Mouse (Mus musculus) thymus, postnatal 25 days (tissue): ENCODE results near the gene Gpr37l1.
"Not testable (repeated sequence)": the region's sequence is repeated elsewhere in the genome, so short reads cannot be mapped to it uniquely, and the experiment has no call there.

ENCODE experiments used
- DNase-seq: peaks from one replicate; pipeline ENCODE4 v3.0.0; 2022

The Gpr37l1 gene

DNA sequence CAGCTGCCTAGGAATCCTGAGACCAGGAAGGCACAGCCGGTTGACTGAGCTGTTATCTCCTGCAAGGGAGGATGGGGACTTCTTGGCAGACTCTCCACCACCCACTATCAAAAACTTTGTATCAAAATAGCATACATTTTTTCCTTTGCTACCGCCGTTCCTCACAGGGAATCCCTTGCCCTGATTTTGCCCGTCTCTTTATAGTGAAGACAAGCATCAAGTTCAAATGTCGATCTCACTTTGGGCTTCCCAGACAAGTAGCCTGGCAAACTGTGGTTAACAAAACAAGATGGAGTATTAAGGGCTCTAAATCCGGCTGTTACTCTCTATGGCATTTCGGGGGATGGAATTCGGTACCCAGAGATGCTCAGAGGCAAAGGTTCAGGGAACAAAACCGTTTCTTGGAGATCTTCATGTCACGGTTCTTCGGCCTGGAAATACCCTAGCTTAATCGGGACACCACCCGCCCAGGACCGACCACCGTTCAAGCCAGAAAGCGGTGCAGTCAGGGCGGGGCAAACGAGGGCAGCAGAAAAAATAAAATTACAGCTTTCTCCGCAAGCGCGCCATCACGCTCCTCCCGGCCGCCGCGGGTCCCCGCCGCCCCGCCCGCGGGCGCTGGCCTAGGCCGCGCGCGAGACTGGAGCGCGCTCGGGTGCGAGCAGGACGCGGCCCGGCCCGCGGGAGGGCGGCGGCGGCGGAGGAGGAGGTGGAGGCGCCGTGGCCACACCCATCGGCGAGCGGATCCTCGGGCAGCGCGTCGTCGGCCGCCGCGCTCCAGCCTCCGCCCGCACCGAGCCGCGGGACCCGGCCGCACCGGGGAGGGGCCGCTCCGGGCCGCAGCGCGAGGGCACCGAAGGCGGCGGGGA lies 21.2 kb downstream of the Gpr37l1 start, which contains the start of gene Arl8a:
TSS of gene Arl8a (plus strand) at position 748 of the 869 bp plus-strand sequence.
- peak; percentile 85 for DNase-seq

DNA sequence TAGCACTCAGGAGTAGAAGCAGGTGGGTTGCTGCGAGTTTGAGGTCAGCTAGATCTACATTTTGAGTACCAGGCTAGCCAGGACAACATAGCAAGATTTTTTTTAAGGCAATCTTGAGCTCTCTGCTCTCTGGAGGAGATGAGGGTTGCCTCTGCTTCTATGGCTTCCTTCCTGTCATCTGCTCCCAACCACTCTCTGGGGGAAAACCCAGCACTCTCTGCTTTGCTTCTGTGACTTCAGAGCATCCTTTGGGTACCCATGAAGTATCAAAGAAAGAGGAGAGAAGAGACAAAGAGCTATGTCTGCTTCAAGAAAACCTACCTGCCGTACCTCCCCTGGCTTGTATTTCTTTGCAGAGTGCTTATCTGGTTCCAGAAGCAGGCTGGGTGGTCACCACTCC lies 23.5 kb downstream of the Gpr37l1 start:
- DNase-seq = no peak

DNA sequence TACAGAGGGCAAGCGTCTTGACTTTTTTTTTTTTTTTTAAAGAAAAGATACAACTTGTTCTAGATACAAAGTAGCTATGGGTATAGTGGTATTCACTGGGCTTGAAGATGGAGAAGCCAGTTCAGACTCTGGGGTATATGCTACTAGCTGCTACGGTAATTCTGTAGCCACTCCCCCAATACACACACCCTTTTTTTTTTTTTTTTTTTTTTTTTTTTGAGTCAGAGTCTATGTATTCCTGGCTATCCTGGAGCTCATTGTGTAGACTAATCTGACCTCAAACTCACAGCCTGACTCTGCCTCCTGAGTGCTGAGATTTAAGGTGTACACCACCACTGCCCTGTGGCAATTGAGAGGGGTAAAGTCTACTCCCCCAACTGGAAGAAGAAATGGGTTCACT lies 25.0 kb downstream of the Gpr37l1 start:
- DNase-seq = no peak

DNA sequence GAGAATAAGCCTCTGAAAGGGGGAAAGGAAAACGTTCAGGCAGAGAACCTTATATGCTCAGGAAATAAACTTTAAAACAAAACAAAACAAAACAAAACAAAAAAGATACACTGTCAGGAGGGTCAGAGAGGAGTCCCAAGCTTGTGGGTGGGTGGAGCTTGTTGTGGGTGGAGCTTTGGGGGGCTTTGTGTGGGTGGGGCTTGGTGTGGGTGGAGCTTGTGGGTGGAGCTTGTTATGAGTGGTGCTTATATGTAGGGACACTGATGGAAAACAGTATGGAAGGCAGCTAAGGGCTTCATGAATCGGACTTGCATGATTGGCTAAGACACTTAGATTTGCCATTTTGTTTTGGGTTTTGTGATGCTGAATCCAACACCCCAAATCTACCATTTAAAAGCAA lies 27.6 kb downstream of the Gpr37l1 start:
- DNase-seq = peak; percentile 44

DNA sequence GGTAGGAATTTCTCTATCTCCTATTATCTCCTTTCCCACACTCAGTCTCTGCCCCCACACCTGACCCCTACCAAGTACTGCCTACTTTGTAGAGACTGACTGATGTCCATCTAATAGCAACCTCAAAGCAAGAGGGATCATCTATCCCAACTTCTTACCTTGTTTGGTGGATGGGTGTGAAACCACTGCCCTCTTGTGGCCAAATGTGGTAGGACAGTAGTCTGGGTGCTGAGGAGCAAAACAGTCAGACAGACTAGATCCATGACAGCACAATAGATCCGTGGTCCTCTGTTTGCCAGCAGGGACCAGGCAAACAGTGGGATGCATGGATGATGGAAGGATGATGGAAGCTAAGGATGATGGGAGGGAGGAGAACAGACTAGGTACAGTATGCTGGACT lies 31.0 kb downstream of the Gpr37l1 start:
- DNase-seq = peak; percentile 78

DNA sequence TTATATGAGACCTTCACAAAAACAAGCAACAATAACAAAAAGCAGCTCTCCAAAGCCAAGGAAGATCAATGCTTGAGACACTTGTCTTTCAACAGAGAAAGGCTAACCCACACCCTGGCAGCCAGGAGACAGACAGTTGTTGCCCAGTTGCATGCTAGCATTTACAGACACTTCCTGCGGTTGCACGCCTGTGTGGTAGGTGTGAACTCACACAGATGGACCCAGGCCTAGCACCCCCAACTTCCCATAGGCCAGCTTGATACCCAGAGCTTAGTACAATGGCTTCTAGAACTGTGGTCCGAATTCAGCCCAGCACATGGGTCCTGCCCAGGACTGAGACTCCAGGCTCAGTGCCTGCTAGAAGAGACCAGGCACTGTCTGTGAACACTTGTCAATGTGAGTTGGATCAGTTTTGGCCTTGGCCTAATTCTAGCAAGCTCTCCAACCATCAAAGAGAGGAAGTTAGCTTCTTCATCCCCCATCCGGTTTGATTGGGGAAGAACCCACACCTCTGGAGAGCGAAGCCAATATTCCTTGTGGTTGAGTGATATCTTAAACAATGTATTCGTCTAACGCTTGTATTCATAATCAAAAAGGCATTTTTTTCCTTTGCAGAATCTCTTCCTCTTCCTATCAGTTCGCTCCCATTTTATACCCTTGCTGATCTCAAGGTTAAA lies 32.2 kb downstream of the Gpr37l1 start:
- DNase-seq = peak; percentile 35

DNA sequence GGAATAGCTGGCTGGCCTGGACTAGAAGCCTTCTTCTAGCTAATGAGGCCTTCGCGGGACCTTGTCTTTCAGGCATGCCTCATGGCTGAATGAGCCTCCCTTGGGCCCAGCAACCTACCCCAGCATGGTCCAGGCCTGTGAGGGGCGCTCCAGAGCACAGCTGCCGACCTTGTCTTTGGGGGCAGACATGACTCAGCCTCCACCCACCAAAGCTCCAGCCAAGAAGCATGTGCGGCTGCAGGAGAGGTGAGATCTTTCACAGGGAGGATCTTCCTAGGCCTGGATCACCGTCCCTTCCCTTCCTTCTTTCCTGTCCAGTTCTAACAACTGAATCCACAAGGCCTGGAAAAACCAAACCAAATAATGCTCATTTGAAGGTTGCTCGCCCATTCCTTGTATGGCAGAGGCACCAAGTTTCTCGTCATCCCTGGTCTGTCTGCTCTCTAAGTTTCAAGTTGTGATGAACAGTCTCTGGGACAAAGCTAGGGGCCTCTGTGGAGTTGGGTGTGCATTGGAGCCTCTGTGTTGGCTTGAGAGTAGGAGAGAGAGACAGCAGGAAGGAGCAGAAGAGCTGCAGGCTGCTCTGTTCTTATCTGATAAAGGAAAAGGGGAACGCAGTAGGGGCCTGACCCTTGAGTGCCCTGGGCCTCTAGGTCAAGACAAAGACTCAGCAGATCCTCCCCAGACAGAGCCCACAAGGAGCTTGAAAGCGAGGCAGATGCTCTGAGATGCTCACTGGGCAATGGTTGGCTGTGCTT lies 33.6 kb downstream of the Gpr37l1 start:
- peak; percentile 80 for DNase-seq

DNA sequence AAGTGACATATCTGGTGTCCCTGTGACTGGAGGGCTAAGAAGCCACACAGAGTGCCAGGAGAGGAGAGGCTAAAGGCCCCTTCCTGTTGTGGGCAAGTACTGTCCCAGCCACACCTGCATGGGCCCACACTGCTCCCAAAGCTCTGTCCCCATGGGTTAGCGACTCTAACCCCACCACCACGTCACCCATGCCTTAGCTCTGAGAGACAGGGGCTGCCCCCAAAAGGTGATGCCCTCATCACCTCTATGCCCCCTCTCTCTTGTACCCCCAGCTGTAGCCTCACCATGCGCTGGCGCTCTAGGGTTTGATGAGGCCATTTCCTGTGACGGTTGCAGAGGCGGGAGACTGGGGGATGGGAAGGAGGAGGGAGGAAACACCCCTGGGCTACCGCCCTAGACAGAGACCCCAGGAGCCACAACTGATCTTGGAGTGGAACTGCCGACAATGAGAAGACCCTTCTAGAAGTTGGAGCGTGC lies 34.5 kb downstream of the Gpr37l1 start:
- DNase-seq = peak; percentile 91

DNA sequence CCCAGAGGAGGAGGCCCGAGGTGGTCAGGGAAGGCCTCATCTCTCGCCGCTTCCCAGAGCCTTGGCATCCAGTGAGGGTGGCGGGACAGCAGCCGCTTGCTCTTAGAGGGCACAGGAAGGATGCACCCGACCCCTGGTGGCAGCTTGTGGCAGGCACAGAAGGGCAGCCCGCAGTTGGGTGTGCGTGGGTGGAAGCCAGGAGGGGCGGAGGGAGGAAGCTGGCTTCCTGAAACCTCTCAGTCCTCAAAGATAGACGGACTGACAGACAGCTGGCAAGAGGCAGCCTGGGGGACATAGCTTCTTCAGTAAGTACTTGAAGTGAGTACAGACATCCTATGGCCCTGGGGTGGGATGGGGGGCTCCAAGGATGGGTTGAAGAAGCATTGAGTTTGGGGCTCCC lies 35.0 kb downstream of the Gpr37l1 start, which contains the start of gene Ptpn7:
TSS of gene Ptpn7 (plus strand) at position 228 of the 400 bp plus-strand sequence.
- peak; percentile 98 for DNase-seq

DNA sequence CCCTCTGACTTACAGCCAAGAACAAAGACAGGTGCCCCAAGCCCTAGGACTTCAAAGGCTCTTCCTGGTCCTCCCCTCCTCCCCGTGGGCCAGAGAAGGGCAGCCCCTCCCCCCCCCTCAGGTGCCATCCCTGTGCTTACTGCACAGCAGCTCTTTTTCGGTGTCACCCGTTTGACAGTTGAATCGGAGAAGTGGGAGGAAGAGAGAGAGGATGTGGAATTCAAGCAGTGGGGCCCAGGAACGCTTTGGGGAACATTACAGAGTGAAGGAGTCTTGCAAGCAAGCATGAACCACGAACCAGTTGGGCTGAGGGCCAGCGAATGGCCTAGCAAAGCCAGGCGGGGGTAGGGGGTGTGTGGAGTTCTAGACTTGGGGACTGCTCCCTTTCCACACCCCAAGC lies 35.9 kb downstream of the Gpr37l1 start:
- DNase-seq = peak; percentile 66

DNA sequence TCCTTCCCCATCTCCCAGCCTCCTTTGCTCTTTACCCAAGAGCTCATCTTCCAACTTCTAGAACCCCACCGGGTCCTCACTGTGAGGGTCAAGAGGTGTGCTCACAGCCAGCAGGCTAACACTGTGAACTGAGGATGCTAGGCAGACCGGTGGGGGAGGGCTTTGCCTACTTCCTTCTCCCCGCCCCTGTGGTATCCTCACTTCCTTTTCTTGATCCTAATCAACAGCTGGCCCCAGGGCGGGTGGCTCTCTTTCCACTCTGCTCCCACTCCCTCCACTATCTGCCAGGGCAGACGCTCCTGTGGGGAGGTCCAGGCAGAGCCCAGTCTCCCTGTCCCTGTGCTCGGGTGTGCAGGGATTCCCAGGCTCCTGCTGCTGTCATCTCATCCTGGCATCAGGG lies 36.4 kb downstream of the Gpr37l1 start:
- peak; percentile 83 for DNase-seq

DNA sequence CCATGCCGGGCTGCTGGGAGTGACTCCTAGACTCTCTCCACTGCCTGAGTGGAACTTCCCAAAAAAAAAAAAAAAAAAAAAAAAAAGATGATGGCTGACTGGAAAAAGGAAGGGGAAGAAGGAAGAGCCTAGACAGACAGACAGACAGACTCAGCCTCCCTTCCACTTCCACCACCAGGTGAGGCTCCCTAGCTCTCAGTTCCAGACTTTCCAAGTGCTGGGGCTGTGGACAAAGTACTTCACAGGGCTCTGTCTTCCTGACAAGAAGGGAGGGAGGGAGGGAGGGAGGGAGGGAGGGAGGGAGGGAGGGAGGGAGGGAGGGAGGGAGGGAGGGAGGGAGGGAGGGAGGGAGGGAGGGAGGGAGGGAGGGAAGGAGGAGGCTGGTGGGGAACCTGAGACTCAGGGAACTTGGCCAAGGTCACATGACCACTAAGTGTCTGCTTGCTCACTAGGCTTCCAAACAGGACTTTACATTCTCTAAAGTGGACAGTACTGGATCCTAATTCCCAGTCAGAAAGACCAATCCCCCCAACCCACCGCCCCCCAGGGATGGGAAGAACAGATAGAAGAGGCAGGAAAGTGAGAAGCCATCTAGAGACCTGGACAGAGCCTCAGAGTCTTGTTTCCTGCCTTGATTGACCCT lies 37.0 kb downstream of the Gpr37l1 start:
- DNase-seq = no peak

DNA sequence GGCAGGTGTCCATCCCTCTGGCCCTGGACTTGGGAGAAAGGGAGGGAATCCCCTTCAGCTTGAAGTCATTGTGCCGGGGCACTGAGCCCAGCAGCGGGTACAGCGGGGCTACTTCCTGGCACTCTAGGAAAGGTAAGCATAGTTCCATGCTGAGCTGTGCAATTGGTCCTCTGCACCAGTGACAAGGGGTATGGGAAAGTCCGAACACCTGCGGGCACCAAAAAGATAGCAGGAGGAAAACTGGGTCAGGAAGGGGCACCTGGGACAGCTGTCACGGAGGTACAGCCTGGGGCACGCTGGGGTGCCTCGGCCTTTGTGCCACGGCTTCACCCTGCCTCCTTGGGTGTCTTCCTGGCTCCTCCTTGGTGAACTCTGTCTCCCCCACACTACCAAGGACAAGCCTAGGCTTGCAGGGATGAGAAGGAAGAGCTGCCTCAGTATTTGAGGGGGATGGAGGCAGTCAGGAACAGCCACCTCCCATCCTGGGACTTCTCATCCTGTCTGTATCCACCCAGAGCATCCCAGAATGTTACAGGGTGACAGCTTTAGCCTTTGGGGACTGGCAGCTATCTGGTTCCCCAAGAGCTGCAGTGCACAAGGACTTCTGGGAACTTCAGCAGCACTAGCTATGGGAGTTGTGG lies 37.8 kb downstream of the Gpr37l1 start:
- peak; percentile 65 for DNase-seq

DNA sequence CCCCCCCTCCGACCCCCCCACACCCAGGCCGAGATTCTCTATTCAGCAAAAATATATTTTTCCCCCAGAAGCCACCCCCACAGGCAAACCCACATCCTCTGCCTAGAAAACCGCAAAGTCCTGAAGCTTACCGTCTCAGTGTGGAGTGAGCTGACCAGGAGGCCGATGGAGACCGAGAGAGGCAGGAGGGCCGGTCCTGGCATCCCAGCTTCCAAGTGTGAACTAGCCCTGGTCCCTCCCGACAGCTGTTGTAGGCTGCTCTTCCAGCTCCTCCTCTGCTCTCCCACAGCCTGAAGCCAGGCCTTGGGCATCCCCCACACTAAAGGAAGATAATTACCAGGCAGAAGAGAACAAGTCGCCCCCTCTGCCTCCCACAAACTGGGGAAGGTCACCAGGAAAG lies 38.5 kb downstream of the Gpr37l1 start:
- DNase-seq = peak; percentile 60

DNA sequence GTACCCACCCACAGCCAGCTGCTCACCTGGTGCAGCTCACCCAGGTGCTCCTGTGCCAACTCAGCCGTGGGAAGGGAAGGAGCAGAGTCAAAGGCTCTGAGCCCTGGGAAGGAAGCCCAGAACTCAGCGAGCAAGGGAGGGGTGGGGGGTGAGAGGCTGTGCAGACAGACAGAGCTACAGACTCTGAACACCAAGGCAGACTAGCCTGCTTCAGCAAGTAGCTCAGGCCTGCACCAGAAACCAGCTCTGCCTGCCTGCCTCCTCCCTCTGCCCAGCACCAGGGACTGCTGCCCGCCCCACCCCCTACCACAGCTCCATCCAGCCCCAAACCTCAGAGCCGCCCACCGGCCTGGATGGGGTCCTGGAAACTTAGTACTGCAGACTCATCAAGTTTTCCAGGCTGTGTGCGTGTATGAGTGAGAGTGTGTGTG lies 39.5 kb downstream of the Gpr37l1 start:
- DNase-seq = peak; percentile 62

DNA sequence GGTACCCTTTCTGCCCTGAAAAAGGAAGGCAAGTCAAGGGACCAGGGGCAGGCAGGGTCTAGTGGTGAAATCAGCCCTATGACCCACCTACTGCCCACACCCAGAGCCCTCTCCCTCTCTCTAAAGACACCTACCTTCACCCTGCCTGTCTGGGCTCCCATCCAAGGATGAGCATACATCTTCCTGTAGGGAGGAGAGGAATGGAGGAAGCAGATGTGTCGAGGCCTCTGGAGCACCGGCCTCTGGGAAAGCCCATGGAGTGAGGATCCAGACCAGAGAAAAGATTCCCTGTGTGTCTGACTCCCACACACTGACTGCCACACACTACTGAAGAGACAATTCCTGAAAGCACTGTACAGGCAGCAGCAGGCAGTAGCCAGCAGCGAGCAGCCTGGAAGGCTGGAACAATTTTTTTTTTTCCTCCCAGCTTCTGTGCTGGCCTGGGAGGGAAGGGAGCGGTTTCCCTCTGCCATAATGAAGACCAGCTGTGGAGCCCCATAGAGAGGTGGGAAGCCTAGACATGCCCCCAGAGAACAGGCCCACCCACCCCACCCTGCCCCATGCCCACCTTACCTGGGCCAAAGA lies 40.9 kb downstream of the Gpr37l1 start:
- DNase-seq = no peak

DNA sequence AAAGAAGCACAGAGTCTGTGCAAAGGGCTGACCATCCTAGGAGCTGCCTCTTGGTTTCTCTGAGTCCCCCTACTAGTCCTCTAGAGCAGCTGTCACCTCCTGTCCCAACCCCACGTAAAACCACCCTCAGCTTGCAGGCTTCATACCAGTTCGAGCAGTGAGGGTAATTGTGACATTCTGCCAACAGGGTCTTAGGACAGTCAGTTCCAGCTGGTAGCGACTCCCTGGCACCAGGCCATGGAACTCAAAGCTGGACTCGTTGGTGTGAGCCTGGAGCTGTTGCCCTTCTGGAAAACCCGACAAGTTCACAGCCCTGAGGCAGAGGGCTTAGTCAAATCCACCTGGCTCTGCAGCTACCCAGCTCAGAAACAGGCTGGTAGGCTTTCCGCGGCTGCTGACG lies 41.5 kb downstream of the Gpr37l1 start:
- DNase-seq = no peak

DNA sequence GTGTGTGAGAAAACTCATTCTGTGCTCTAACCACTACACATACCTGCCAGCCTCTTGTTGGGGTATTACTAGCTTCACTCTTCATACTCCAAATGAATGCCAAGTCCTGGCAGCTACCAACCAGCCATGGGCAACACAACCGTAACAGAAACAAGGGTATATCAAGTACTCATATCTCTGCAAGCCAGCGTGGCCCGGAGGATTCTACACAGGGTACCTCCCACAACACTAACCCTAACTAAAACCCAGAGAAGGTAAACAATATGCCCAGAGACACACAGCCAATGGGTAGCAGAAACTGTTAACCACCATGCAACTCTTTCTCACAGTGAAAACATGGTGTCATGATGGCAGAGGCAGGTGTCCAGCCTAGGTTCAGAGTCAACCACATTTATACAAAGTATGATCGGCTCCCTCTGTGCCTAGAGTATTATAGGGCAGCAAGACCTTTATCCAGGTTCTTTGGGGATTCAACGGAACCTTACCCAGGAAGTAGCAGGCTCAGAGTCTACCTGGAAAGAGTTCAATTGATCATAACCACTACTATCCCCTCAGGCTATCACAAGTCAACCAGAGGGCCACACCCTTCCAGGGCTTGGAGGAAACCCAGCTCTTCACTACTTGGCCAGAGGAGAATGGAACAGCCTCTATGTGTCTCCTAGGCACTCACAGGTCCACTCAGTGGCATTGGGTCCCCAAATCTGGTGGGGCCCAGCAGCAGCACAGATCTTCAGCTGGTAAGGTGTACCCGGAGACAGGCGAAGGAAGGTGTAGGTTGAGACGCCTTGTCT lies 42.7 kb downstream of the Gpr37l1 start:
- no peak for DNase-seq

DNA sequence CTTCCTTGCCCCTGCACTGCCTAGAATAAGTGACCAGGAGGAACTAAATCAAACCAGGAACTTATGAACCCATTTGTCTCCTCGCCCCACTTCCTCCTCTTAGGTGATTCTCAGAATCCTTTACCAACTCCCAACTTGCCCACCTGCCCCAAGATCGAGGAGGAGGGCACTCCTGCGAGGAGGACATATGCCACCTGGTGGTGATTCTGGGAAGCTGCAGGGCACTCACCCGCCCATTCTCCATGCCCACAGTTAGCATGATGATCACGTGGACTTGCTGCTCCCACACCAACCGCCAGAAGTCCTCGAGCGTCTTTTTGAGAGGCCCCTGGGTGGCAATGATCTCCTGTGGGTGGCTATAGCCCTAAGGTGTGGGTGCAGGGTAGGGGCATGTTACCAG lies 54.8 kb downstream of the Gpr37l1 start:
- peak; percentile 68 for DNase-seq

DNA sequence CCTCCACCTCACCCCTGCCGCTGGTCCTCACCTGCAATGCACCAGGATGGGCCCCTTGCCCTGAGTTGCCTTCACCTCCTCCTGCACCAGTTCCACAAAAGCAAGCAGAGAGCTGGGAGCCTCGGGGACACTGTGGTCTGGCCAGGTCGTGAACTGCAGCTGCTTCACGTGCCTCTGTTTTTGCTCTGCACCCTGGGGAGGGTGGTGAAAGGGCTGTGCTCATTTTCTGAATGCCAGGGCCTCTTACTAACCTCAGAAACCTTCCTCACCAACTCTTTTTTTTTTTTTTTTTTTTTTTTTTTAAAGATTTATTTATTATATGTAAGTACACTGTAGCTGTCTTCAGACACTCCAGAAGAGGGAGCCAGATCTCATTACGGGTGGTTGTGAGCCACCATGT lies 56.2 kb downstream of the Gpr37l1 start:
- not testable (repeated sequence) for DNase-seq
